11 mouse cellular contexts compared by ENCODE assay signal in genomic region chr6:84946569-84946968, GRCm38 (mm10).
"Had no signal": no experiment of that assay in that cellular context is flagged by ENCODE, and none has a peak within 500 bp of the region (broad histone marks: within the 10 kb centered on the region; RNA-seq: fewer than 3 reads in every experiment).

No protein-coding gene starts in this region.

- ATAC-seq: lung, postnatal 0 days; midbrain, embryonic 16.5 days had no signal

- H3K4me1 ChIP-seq: kidney, embryonic 15.5 days; limb, embryonic 10.5 days; liver, embryonic 15.5 days had no signal

- H3K9me3 ChIP-seq: kidney, embryonic 15.5 days; limb, embryonic 10.5 days; liver, embryonic 15.5 days had no signal

- H3K27me3 ChIP-seq: kidney, embryonic 15.5 days; liver, embryonic 15.5 days had no signal

- H3K4me2 ChIP-seq: kidney, embryonic 15.5 days; liver, embryonic 11.5 days; liver, embryonic 15.5 days had no signal

- H3K36me3 ChIP-seq: kidney, embryonic 15.5 days; limb, embryonic 10.5 days; liver, embryonic 15.5 days had no signal

- H3K9ac ChIP-seq: kidney, embryonic 15.5 days; liver, embryonic 15.5 days had no signal

- H3K4me3 ChIP-seq: kidney, embryonic 15.5 days; left cerebral cortex, adult 2 months; limb, embryonic 10.5 days; liver, embryonic 15.5 days had no signal

- DNase-seq: kidney, postnatal 14 days; lung, adult 2 months; lung, postnatal 36 days had no signal

- H3K27ac ChIP-seq: kidney, embryonic 15.5 days; left cerebral cortex, adult 2 months; limb, embryonic 10.5 days; liver, embryonic 15.5 days; stomach, postnatal 0 days had no signal
